Mouse (Mus musculus) forebrain, postnatal 0 days (tissue): Measurements from ENCODE around the gene Mrps12. TPM values are rescaled to one million over a fixed set of nuclear protein-coding genes. Genes with fewer than 3 reads are reported as not detected.

ENCODE experiments used
- ATAC-seq: fragments of 200-750 bp; cut with Nextera tagmentation; 2 replicates; pipeline ENCODE4 v1.8.0; 2017; ENCODE audit warnings: mild to moderate bottlenecking, moderate library complexity
- DNase-seq: peaks from one replicate; pipeline ENCODE4 v3.0.0-alpha.2; 2015
- H3K27ac ChIP-seq: fragments of 300-500 bp; sonication (generic); 2 replicates; pipeline ENCODE4 v1.5.1; 2014; ENCODE audit warnings: low read depth, mild to moderate bottlenecking, antibody characterized with exemption, low read length, moderate library complexity, mixed read lengths
- H3K27me3 ChIP-seq: fragments of 300-500 bp; sonication (generic); 2 replicates; pipeline ENCODE4 v1.6.1; 2014; ENCODE audit warnings: mild to moderate bottlenecking, low read length, mixed read lengths; ENCODE audit not compliant: insufficient read depth
- H3K36me3 ChIP-seq: fragments of 300-500 bp; sonication (generic); 2 replicates; pipeline ENCODE4 v1.6.1; 2014; ENCODE audit warnings: mild to moderate bottlenecking, moderate library complexity; ENCODE audit not compliant: insufficient read depth
- H3K4me1 ChIP-seq: fragments of 300-500 bp; sonication (generic); 2 replicates; pipeline ENCODE4 v1.6.1; 2014; ENCODE audit warnings: antibody characterized with exemption; ENCODE audit not compliant: insufficient read depth
- H3K4me2 ChIP-seq: fragments of 300-500 bp; sonication (generic); 2 replicates; pipeline ENCODE4 v1.6.1; 2014; ENCODE audit warnings: low read depth, mild to moderate bottlenecking, moderate library complexity
- H3K4me3 ChIP-seq: fragments of 300-500 bp; sonication (generic); 2 replicates; pipeline ENCODE4 v1.5.1; 2014; ENCODE audit warnings: low read depth, low read length, mixed read lengths
- H3K9ac ChIP-seq: fragments of 300-500 bp; sonication (generic); 2 replicates; pipeline ENCODE4 v1.6.1; 2014; ENCODE audit warnings: mild to moderate bottlenecking
- H3K9me3 ChIP-seq: fragments of 300-500 bp; sonication (generic); 2 replicates; pipeline ENCODE4 v1.6.1; 2016; ENCODE audit warnings: low read length
- CTCF ChIP-seq: sonication (generic); IDR thresholded peaks from 2 replicates; pipeline ENCODE4 v1.5.1; 2016; ENCODE audit warnings: antibody characterized with exemption, control low read depth, low read depth
- WGBS: fragments of 180-500 bp; shearing (Covaris S2); extraction: QIAGEN DNeasy Blood & Tissue Kit; methylation state at CpG from one replicate; pipeline ENCODE4 v1.1.7; 2014; 5-methylcytosine and 5-hydroxymethylcytosine counted together
- polyA plus RNA-seq: library from polyadenylated mRNA; unstranded; fragments of >200 nt; fragmentation: Nextera tagmentation; extraction: Ambion mirVana; gene quantifications from 2 replicates; pipeline ENCODE4 v1.2.1, GENCODE M21; 2015
- total RNA-seq: library from RNA; depleted of rRNA; stranded (reverse); fragments of >200 nt; gene quantifications from 2 replicates; pipeline ENCODE4 v1.2.3, GENCODE M21; 2014

The Mrps12 gene
- total and polyA plus RNA-seq, 2 experiments from 2014 or later = 48.6 to 101 TPM

- no peak overlapping the region for H3K9ac ChIP-seq
- no peak overlapping the region for H3K27ac ChIP-seq
- H3K4me2 ChIP-seq = no peak overlapping the region
- no peak overlapping the region for H3K4me3 ChIP-seq
- ATAC-seq (no peak), DNase-seq (no peak)
- H3K36me3 ChIP-seq = no peaks in the 10 kb centered on the region
- H3K27me3 ChIP-seq = no peaks in the 10 kb centered on the region
- TF ChIP-seq CTCF = peak; percentile 24; the same call in 1 of the 2 replicates
- H3K9me3 ChIP-seq = no peaks in the 10 kb centered on the region
- WGBS = 91% methylated on average over 7 of the region's 7 CpGs
- H3K4me1 ChIP-seq = no peaks in the 10 kb centered on the region
These were observed 19.5 kb downstream of the Mrps12 start for GRCm38 (mm10) chr7:28722079-28722478.

- Histone ChIP-seq H3K4me2 (no peak overlapping the region), H3K9me3 (no peaks in the 10 kb centered on the region), H3K27ac (no peak overlapping the region), H3K4me1 (no peaks in the 10 kb centered on the region), H3K9ac (no peak overlapping the region), H3K4me3 (no peak overlapping the region), H3K36me3 (no peaks in the 10 kb centered on the region), H3K27me3 (no peaks in the 10 kb centered on the region)
- no peak for TF ChIP-seq CTCF
- 79% methylated on average over 3 of the region's 3 CpGs for WGBS
- DNase-seq (no peak), ATAC-seq (no peak)
These were observed 20.7 kb downstream of the Mrps12 start for GRCm38 (mm10) chr7:28720753-28721537.

GRCm38 (mm10) chr7:28719650-28720049 is 22.0 kb downstream of the Mrps12 start:
- Histone ChIP-seq H3K4me3 (no peak overlapping the region), H3K4me1 (no peaks in the 10 kb centered on the region), H3K9ac (no peak overlapping the region), H3K36me3 (no peaks in the 10 kb centered on the region), H3K9me3 (no peaks in the 10 kb centered on the region), H3K27me3 (no peaks in the 10 kb centered on the region), H3K4me2 (no peak overlapping the region), H3K27ac (no peak overlapping the region)
- TF ChIP-seq CTCF = no peak
- DNase-seq = no peak
- no peak for ATAC-seq
- WGBS = 96% methylated on average over 2 of the region's 2 CpGs

- H3K4me3 ChIP-seq = no peak overlapping the region
- WGBS = 62% methylated on average over 4 of the region's 4 CpGs
These were observed 22.5 kb downstream of the Mrps12 start for GRCm38 (mm10) chr7:28719159-28719558.

GRCm38 (mm10) chr7:28717726-28718125 is 23.9 kb downstream of the Mrps12 start:
- H3K9ac ChIP-seq = no peak overlapping the region
- H3K27ac ChIP-seq = no peak overlapping the region
- whole genome bisulfite sequencing = 86% methylated on average over 10 of the region's 10 CpGs
- H3K27me3 ChIP-seq = no peaks in the 10 kb centered on the region
- TF ChIP-seq CTCF = no peak
- H3K4me2 ChIP-seq = no peak overlapping the region
- no peaks in the 10 kb centered on the region for H3K36me3 ChIP-seq
- H3K4me1 ChIP-seq = no peaks in the 10 kb centered on the region
- DNase-seq (no peak), ATAC-seq (no peak)
- H3K9me3 ChIP-seq = no peaks in the 10 kb centered on the region
- H3K4me3 ChIP-seq = no peak overlapping the region

More at GRCm38 (mm10) chr7:28719159-28719558, 22.5 kb downstream of the Mrps12 start:
- ATAC-seq (no peak), DNase-seq (no peak)
- H3K27ac ChIP-seq = no peak overlapping the region
- TF ChIP-seq CTCF = no peak
- H3K36me3 ChIP-seq = no peaks in the 10 kb centered on the region
- no peak overlapping the region for H3K4me2 ChIP-seq
- H3K9ac ChIP-seq = no peak overlapping the region
- H3K27me3 ChIP-seq = no peaks in the 10 kb centered on the region
- H3K4me1 ChIP-seq = no peaks in the 10 kb centered on the region
- no peaks in the 10 kb centered on the region for H3K9me3 ChIP-seq

- TF ChIP-seq CTCF = no peak
- H3K27me3 ChIP-seq = no peaks in the 10 kb centered on the region
- H3K9me3 ChIP-seq = no peaks in the 10 kb centered on the region
- no peaks in the 10 kb centered on the region for H3K36me3 ChIP-seq
- 3% methylated on average over 36 of the region's 36 CpGs for WGBS
- peak within 1 kb of the TSS; percentile 58 for H3K9ac ChIP-seq
- peak within 1 kb of the TSS; percentile 76 for H3K4me2 ChIP-seq
- ATAC-seq (peak; percentile 77), DNase-seq (peak; percentile 43)
- H3K27ac ChIP-seq = no peak within 1 kb of the TSS
- no peaks in the 10 kb centered on the region for H3K4me1 ChIP-seq
- H3K4me3 ChIP-seq = peak within 1 kb of the TSS; percentile 38
These were observed 24.9 kb downstream of the Mrps12 start, which contains the start of gene Fbxo17 for GRCm38 (mm10) chr7:28716590-28717281. Gene Fbxo17, plus strand, starts transcription at chr7:28716804.

GRCm38 (mm10) chr7:28715598-28715997 is 26.0 kb downstream of the Mrps12 start:
- Histone ChIP-seq H3K9me3 (no peaks in the 10 kb centered on the region), H3K4me3 (no peak overlapping the region), H3K27me3 (no peaks in the 10 kb centered on the region), H3K4me1 (no peaks in the 10 kb centered on the region), H3K27ac (no peak overlapping the region), H3K4me2 (no peak overlapping the region), H3K36me3 (no peaks in the 10 kb centered on the region), H3K9ac (no peak overlapping the region)
- peak; percentile 33; the same call in 1 of the 2 replicates for TF ChIP-seq CTCF
- WGBS = 98% methylated on average over 2 of the region's 2 CpGs
- DNase-seq (no peak), ATAC-seq (0 out of 2 replicates have a peak, but pooled peaks have one; percentile 28)
